Mouse (Mus musculus) intestine, postnatal 0 days (tissue): ENCODE data around the gene Lsm2. TPM values are rescaled to one million over a fixed set of nuclear protein-coding genes. Genes with fewer than 3 reads are reported as not detected.
"Not testable (repeated sequence)": the region's sequence is repeated elsewhere in the genome, so short reads cannot be mapped to it uniquely, and the experiment has no call there.

ENCODE experiments used
- ATAC-seq: fragments of 200-750 bp; cut with Nextera tagmentation; 2 replicates; pipeline ENCODE4 v1.8.0; 2017; ENCODE audit warnings: mild to moderate bottlenecking, moderate TSS enrichment, moderate library complexity
- H3K27ac ChIP-seq: fragments of 300-500 bp; sonication (generic); 2 replicates; pipeline ENCODE4 v1.5.1; 2014; ENCODE audit warnings: mild to moderate bottlenecking, low read depth, low read length, moderate library complexity
- H3K27me3 ChIP-seq: fragments of 300-500 bp; sonication (generic); replicated peaks from 2 replicates; pipeline ENCODE4 v1.6.1; 2014; ENCODE audit warnings: low read length, mixed read lengths; ENCODE audit not compliant: control insufficient read depth, insufficient read depth
- H3K36me3 ChIP-seq: fragments of 300-500 bp; sonication (generic); 2 replicates; pipeline ENCODE4 v1.6.1; 2014; ENCODE audit warnings: mild to moderate bottlenecking, moderate library complexity; ENCODE audit not compliant: control insufficient read depth, insufficient read depth
- H3K4me1 ChIP-seq: fragments of 300-500 bp; sonication (generic); replicated peaks from 2 replicates; pipeline ENCODE4 v1.6.1; 2014; ENCODE audit warnings: antibody characterized with exemption, low read length, mixed read lengths; ENCODE audit not compliant: control insufficient read depth, insufficient read depth
- H3K4me2 ChIP-seq: fragments of 300-500 bp; sonication (generic); replicated peaks from 2 replicates; pipeline ENCODE4 v1.6.1; 2014; ENCODE audit warnings: low read depth, mild to moderate bottlenecking, moderate library complexity
- H3K4me3 ChIP-seq: fragments of 300-500 bp; sonication (generic); 2 replicates; pipeline ENCODE4 v1.5.1; 2014; ENCODE audit warnings: low read depth, low read length
- H3K9ac ChIP-seq: fragments of 300-500 bp; sonication (generic); 2 replicates; pipeline ENCODE4 v1.6.1; 2014; ENCODE audit warnings: mild to moderate bottlenecking, low read depth, low read length
- H3K9me3 ChIP-seq: fragments of 300-500 bp; sonication (generic); 2 replicates; pipeline ENCODE4 v1.6.1; 2016; ENCODE audit warnings: mixed run types; ENCODE audit not compliant: control insufficient read depth
- CTCF ChIP-seq: sonication (generic); IDR thresholded peaks from 2 replicates; pipeline ENCODE4 v1.5.1; 2016; ENCODE audit warnings: low read depth, mild to moderate bottlenecking, control low read depth, antibody characterized with exemption, moderate library complexity
- WGBS: fragments of 180-500 bp; shearing (Covaris S2); extraction: QIAGEN DNeasy Blood & Tissue Kit; methylation state at CpG from one replicate; pipeline ENCODE4 v1.1.7; 2014; 5-methylcytosine and 5-hydroxymethylcytosine counted together
- polyA plus RNA-seq: library from polyadenylated mRNA; unstranded; fragments of >200 nt; fragmentation: Nextera tagmentation; extraction: Ambion mirVana; gene quantifications from 2 replicates; pipeline ENCODE4 v1.2.1, GENCODE M21; 2015

The Lsm2 gene
- polyA plus RNA-seq, 1 experiment from 2014 or later = 76.6 TPM

GRCm38 (mm10) chr17:34996411-34997141 is 14.9 kb downstream of the Lsm2 start:
- Histone ChIP-seq H3K9ac (no peak overlapping the region), H3K27me3 (no peaks in the 10 kb centered on the region), H3K4me2 (peak overlapping the region; percentile 24; the same call in 1 of the 2 replicates), H3K9me3 (no peaks in the 10 kb centered on the region), H3K4me1 (peaks cover 8% of the 10 kb centered on the region; the same call in 1 of the 2 replicates), H3K27ac (no peak overlapping the region), H3K4me3 (no peak overlapping the region), H3K36me3 (no peaks in the 10 kb centered on the region; the same call in 1 of the 2 replicates)
- TF ChIP-seq CTCF = no peak
- WGBS = 83% methylated on average over 12 of the region's 14 CpGs
- no peak for ATAC-seq

GRCm38 (mm10) chr17:34997142-34997483 is 15.5 kb downstream of the Lsm2 start:
- H3K4me2 ChIP-seq = peak overlapping the region; percentile 24; the same call in 1 of the 2 replicates
- 81% methylated on average over 5 of the region's 5 CpGs for WGBS

GRCm38 (mm10) chr17:34998526-34999430 is 17.1 kb downstream of the Lsm2 start:
- 80% methylated on average over 15 of the region's 15 CpGs for WGBS
- H3K27ac ChIP-seq = no peak overlapping the region; the same call in 1 of the 2 replicates
- peak overlapping the region; percentile 96 for H3K4me2 ChIP-seq
- H3K4me1 ChIP-seq = peaks cover 8% of the 10 kb centered on the region; the same call in 1 of the 2 replicates
- peak overlapping the region; percentile 68; the same call in 1 of the 2 replicates for H3K4me3 ChIP-seq
- H3K36me3 ChIP-seq = no peaks in the 10 kb centered on the region
- TF ChIP-seq CTCF = peak; percentile 32; the same call in 1 of the 2 replicates
- no peaks in the 10 kb centered on the region for H3K9me3 ChIP-seq
- no peak for ATAC-seq
- 0 out of 2 replicates have a peak overlapping the region, but pooled peaks have one; percentile 22 for H3K9ac ChIP-seq
- no peaks in the 10 kb centered on the region for H3K27me3 ChIP-seq

More at GRCm38 (mm10) chr17:34997142-34997483, 15.5 kb downstream of the Lsm2 start:
- H3K27ac ChIP-seq = no peak overlapping the region
- H3K4me1 ChIP-seq = peaks cover 8% of the 10 kb centered on the region; the same call in 1 of the 2 replicates
- no peaks in the 10 kb centered on the region for H3K27me3 ChIP-seq
- no peak for TF ChIP-seq CTCF
- no peak overlapping the region for H3K4me3 ChIP-seq
- no peak overlapping the region for H3K9ac ChIP-seq
- ATAC-seq = no peak
- H3K9me3 ChIP-seq = no peaks in the 10 kb centered on the region
- no peaks in the 10 kb centered on the region; the same call in 1 of the 2 replicates for H3K36me3 ChIP-seq

GRCm38 (mm10) chr17:34999871-35000716 is 18.4 kb downstream of the Lsm2 start:
- WGBS = 9% methylated on average over 29 of the region's 32 CpGs
- Histone ChIP-seq H3K27ac (peak overlapping the region; percentile 93), H3K4me3 (peak overlapping the region; percentile 68), H3K4me2 (peak overlapping the region; percentile 96), H3K36me3 (peaks cover 11% of the 10 kb centered on the region), H3K9ac (peak overlapping the region; percentile 76)
- not testable (repeated sequence) for H3K9me3 ChIP-seq, H3K4me1 ChIP-seq, ATAC-seq, H3K27me3 ChIP-seq

GRCm38 (mm10) chr17:35000717-35001451 is 19.2 kb downstream of the Lsm2 start, which contains the start of gene Vars:
Vars (plus strand) TSS chr17:35000987.
- peak within 1 kb of the TSS; percentile 76 for H3K9ac ChIP-seq
- ATAC-seq = peak; percentile 80
- H3K27me3 ChIP-seq = no peaks in the 10 kb centered on the region
- TF ChIP-seq CTCF = peak; percentile 1; the same call in 1 of the 2 replicates
- WGBS = under 1% methylated on average over 67 of the region's 83 CpGs
- peaks cover 19% of the 10 kb centered on the region for H3K36me3 ChIP-seq
- H3K9me3 ChIP-seq = no peaks in the 10 kb centered on the region
- H3K27ac ChIP-seq = peak within 1 kb of the TSS; percentile 93
- H3K4me1 ChIP-seq = peaks cover 8% of the 10 kb centered on the region; the same call in 1 of the 2 replicates
- H3K4me2 ChIP-seq = peak within 1 kb of the TSS; percentile 96
- peak within 1 kb of the TSS; percentile 68 for H3K4me3 ChIP-seq
